Mouse (Mus musculus) spleen, postnatal 14 days (tissue): ENCODE data around the gene Gm2115.

Experiments
- DNase-seq, 2 experiments: peaks; one replicate each; pipeline ENCODE4 v3.0.0; 2021 to 2022; ENCODE audit warnings: low spot score in 2 of 2

Gene Gm2115

GRCm38 (mm10) chr7:84528796-84529533 lies at the start of gene Gm2115:
Gene Gm2115 (plus strand): TSS chr7:84528954.
- no peak for DNase-seq

- no peak for DNase-seq
Measured at GRCm38 (mm10) chr7:84483447-84484407, 45.0 kb upstream of the Gm2115 start.

- DNase-seq: no peak
Measured at GRCm38 (mm10) chr7:84486485-84486884, 42.3 kb upstream of the Gm2115 start.

- no peak for DNase-seq
Measured at GRCm38 (mm10) chr7:84503163-84503562, 25.6 kb upstream of the Gm2115 start.

- no peak for DNase-seq
Measured at GRCm38 (mm10) chr7:84518533-84519198, 10.1 kb upstream of the Gm2115 start.

- DNase-seq: no peak
Measured at GRCm38 (mm10) chr7:84521329-84521728, 7.4 kb upstream of the Gm2115 start.

- DNase-seq: no peak
Measured at GRCm38 (mm10) chr7:84522426-84522825, 6.3 kb upstream of the Gm2115 start.

GRCm38 (mm10) chr7:84526171-84526570 lies 2.6 kb upstream of the Gm2115 start:
- no peak for DNase-seq

GRCm38 (mm10) chr7:84532795-84533194 lies 4.0 kb downstream of the Gm2115 start:
- DNase-seq: no peak

- DNase-seq: no peak
Measured at GRCm38 (mm10) chr7:84534632-84535031, 5.9 kb downstream of the Gm2115 start.

GRCm38 (mm10) chr7:84544946-84545345 lies 16.2 kb downstream of the Gm2115 start:
- DNase-seq: no peak

- no peak for DNase-seq
Measured at GRCm38 (mm10) chr7:84546667-84547066, 17.9 kb downstream of the Gm2115 start.

GRCm38 (mm10) chr7:84551472-84551871 lies 22.7 kb downstream of the Gm2115 start:
- DNase-seq: no peak

- no peak for DNase-seq
Measured at GRCm38 (mm10) chr7:84555294-84555693, 26.5 kb downstream of the Gm2115 start.

GRCm38 (mm10) chr7:84557332-84557731 lies 28.6 kb downstream of the Gm2115 start:
- DNase-seq: no peak

GRCm38 (mm10) chr7:84560500-84560899 lies 31.7 kb downstream of the Gm2115 start:
- DNase-seq: no peak

GRCm38 (mm10) chr7:84564236-84564635 lies 35.5 kb downstream of the Gm2115 start:
- DNase-seq: no peak

GRCm38 (mm10) chr7:84566200-84566599 lies 37.4 kb downstream of the Gm2115 start:
- DNase-seq: no peak

GRCm38 (mm10) chr7:84577034-84577433 lies 48.3 kb downstream of the Gm2115 start:
- no peak for DNase-seq

- DNase-seq: no peak
Measured at GRCm38 (mm10) chr7:84578841-84579240, 50.1 kb downstream of the Gm2115 start.

- no peak for DNase-seq
Measured at GRCm38 (mm10) chr7:84579769-84580168, 51.0 kb downstream of the Gm2115 start.

- DNase-seq: no peak
Measured at GRCm38 (mm10) chr7:84585086-84585485, 56.3 kb downstream of the Gm2115 start.
